Mouse (Mus musculus) adrenal gland, postnatal 14 days (tissue): ENCODE data around the gene Xrcc1. TPM values are rescaled to one million over a fixed set of nuclear protein-coding genes. Genes with fewer than 3 reads are reported as not detected.

Experiments
- DNase-seq: peaks from one replicate; pipeline ENCODE4 v3.0.0; 2021; ENCODE audit warnings: mixed read lengths
- total RNA-seq: library from RNA; stranded (reverse); gene quantifications from 2 replicates; pipeline ENCODE4 v1.2.3, GENCODE M21; 2021

Xrcc1 gene
- total RNA-seq, 1 experiment from 2014 or later: 38.5 TPM

- DNase-seq: peak; percentile 86
Observed at GRCm38 (mm10) chr7:24564607-24565265, 18.6 kb downstream of the Xrcc1 start.

GRCm38 (mm10) chr7:24565627-24566026 is 19.5 kb downstream of the Xrcc1 start:
- DNase-seq: no peak

- no peak for DNase-seq
Observed at GRCm38 (mm10) chr7:24566206-24566605, 20.1 kb downstream of the Xrcc1 start.

- no peak for DNase-seq
Observed at GRCm38 (mm10) chr7:24568512-24568911, 22.4 kb downstream of the Xrcc1 start.

GRCm38 (mm10) chr7:24571071-24571470 is 25.0 kb downstream of the Xrcc1 start:
- DNase-seq: no peak

- no peak for DNase-seq
Observed at GRCm38 (mm10) chr7:24572455-24572854, 26.4 kb downstream of the Xrcc1 start.

GRCm38 (mm10) chr7:24574224-24574796 is 28.2 kb downstream of the Xrcc1 start:
- peak; percentile 40 for DNase-seq

GRCm38 (mm10) chr7:24577811-24578210 is 31.7 kb downstream of the Xrcc1 start:
- DNase-seq: no peak

- DNase-seq: peak; percentile 53
Observed at GRCm38 (mm10) chr7:24584876-24585275, 38.8 kb downstream of the Xrcc1 start.

GRCm38 (mm10) chr7:24585995-24586394 is 39.9 kb downstream of the Xrcc1 start:
- DNase-seq: no peak

- DNase-seq: no peak
Observed at GRCm38 (mm10) chr7:24586828-24587227, 40.7 kb downstream of the Xrcc1 start.

- DNase-seq: peak; percentile 60
Observed at GRCm38 (mm10) chr7:24587330-24588105, 41.4 kb downstream of the Xrcc1 start, which contains the start of the genes Ethe1 and Zfp575. Ethe1 (plus strand) TSS chr7:24587543. Zfp575 (minus strand) TSS chr7:24587641.

- DNase-seq: peak; percentile 83
Observed at GRCm38 (mm10) chr7:24588336-24588735, 42.2 kb downstream of the Xrcc1 start.

GRCm38 (mm10) chr7:24591735-24592134 is 45.6 kb downstream of the Xrcc1 start:
- no peak for DNase-seq

GRCm38 (mm10) chr7:24592163-24592562 is 46.1 kb downstream of the Xrcc1 start:
- no peak for DNase-seq

GRCm38 (mm10) chr7:24592781-24593180 is 46.7 kb downstream of the Xrcc1 start:
- no peak for DNase-seq

- peak; percentile 87 for DNase-seq
Observed at GRCm38 (mm10) chr7:24593621-24594308, 47.7 kb downstream of the Xrcc1 start.

- DNase-seq: no peak
Observed at GRCm38 (mm10) chr7:24594309-24594803, 48.3 kb downstream of the Xrcc1 start.

- DNase-seq: no peak
Observed at GRCm38 (mm10) chr7:24595464-24595863, 49.4 kb downstream of the Xrcc1 start.

- DNase-seq: no peak
Observed at GRCm38 (mm10) chr7:24598121-24598520, 52.0 kb downstream of the Xrcc1 start.

GRCm38 (mm10) chr7:24599211-24600067 is 53.4 kb downstream of the Xrcc1 start:
- DNase-seq: peak; percentile 38
